Mouse (Mus musculus) olfactory bulb, adult 2 months (tissue): ENCODE data around the gene Vamp8.

Experiments used
- CTCF ChIP-seq: fragments of 200-500 bp; IDR thresholded peaks from 2 replicates; pipeline ENCODE4 v1.5.1; 2012; ENCODE audit warnings: low read depth, mild to moderate bottlenecking, low read length, moderate library complexity; ENCODE audit not compliant: insufficient read depth
- POLR2A ChIP-seq: fragments of 200-500 bp; IDR thresholded peaks from 2 replicates; pipeline ENCODE4 v1.6.1; 2012; ENCODE audit warnings: mild to moderate bottlenecking, low read depth, low read length, moderate library complexity; ENCODE audit not compliant: insufficient read depth

DNA sequence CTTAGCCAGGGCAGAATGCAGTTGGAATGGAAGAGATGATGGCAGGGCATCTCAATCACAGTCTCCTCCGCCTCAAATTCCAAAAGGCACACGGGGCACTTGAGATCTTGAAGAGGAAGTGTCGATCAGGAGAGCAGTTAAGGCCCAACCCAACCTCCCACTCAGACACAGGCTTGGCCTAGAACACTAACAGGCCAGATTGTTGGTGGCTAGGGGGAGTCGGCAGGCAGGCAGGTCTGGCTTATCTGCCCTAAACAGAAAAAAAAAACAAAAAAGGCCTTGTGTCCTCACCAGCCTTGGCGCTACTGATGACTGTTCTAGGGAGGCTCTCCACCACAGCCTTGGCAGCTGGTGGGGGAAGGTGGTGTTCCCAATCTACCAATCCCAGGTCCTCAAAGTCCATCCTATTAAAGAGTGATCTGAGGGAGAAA, 29.4 kb downstream of the Vamp8 start:
- no peak for TF ChIP-seq CTCF
- TF ChIP-seq POLR2A, result no peak
